Mouse (Mus musculus) cortical plate, adult 2 months (tissue): Measurements from ENCODE around the gene Adh6a.

Experiments
- CTCF ChIP-seq: fragments of 200-500 bp; IDR thresholded peaks from 2 replicates; pipeline ENCODE4 v1.5.1; 2011; ENCODE audit warnings: mild to moderate bottlenecking, control low read depth, low read length; ENCODE audit not compliant: insufficient read depth; ENCODE audit errors: extremely low read depth
- POLR2A ChIP-seq: fragments of 200-500 bp; IDR thresholded peaks from 2 replicates; pipeline ENCODE4 v1.6.1; 2011; ENCODE audit warnings: mild to moderate bottlenecking, low read length, control low read depth; ENCODE audit not compliant: insufficient read depth; ENCODE audit errors: extremely low read depth

GRCm38 (mm10) chr3:138305486-138306289, 7.4 kb upstream of the Adh6a start:
- TF ChIP-seq POLR2A (no peak), CTCF (no peak)
